Mouse (Mus musculus) brain, embryonic 18.5 days (tissue): ENCODE measurements at regions not wholly inside any gene's neighbourhood (a gene's known extent, or its start where the extent isn't known, plus 50 kb on each side); places are given as distances from the start of the nearest gene placed in this dataset.

ENCODE experiments used
- DNase-seq: peaks from one replicate; pipeline ENCODE4 v3.0.0-alpha.2; 2012; ENCODE audit warnings: low read depth, low spot score

- no peak for DNase-seq
Measured at GRCm38 (mm10) chr19:21913005-21913670, 135.0 kb downstream of the Cemip2 start.

- DNase-seq = no peak
Measured at GRCm38 (mm10) chr19:21913748-21914611, 135.8 kb downstream of the Cemip2 start.

GRCm38 (mm10) chr19:21914658-21915057, 136.5 kb downstream of the Cemip2 start:
- DNase-seq = no peak

- no peak for DNase-seq
Measured at GRCm38 (mm10) chr19:21918113-21918512, 140.0 kb downstream of the Cemip2 start.

- DNase-seq = no peak
Measured at GRCm38 (mm10) chr19:21919074-21919473, 140.9 kb downstream of the Cemip2 start.

- no peak for DNase-seq
Measured at GRCm38 (mm10) chr19:21940114-21940513, 162.0 kb downstream of the Cemip2 start.

- no peak for DNase-seq
Measured at GRCm38 (mm10) chr19:21941720-21942119, 163.6 kb downstream of the Cemip2 start.

- no peak for DNase-seq
Measured at GRCm38 (mm10) chr19:21942286-21942685, 164.1 kb downstream of the Cemip2 start.

GRCm38 (mm10) chr19:21943407-21943806, 165.3 kb downstream of the Cemip2 start:
- no peak for DNase-seq

GRCm38 (mm10) chr19:21946262-21946922, 168.2 kb downstream of the Cemip2 start:
- no peak for DNase-seq

- no peak for DNase-seq
Measured at GRCm38 (mm10) chr19:21948030-21948429, 169.9 kb downstream of the Cemip2 start.

GRCm38 (mm10) chr19:21962635-21963034, 176.2 kb upstream of the Trpm3 start:
- DNase-seq = no peak

- no peak for DNase-seq
Measured at GRCm38 (mm10) chr19:21989857-21990256, 149.0 kb upstream of the Trpm3 start.

GRCm38 (mm10) chr19:21990970-21991369, 147.9 kb upstream of the Trpm3 start:
- DNase-seq = peak; percentile 60

GRCm38 (mm10) chr19:21991413-21991812, 147.4 kb upstream of the Trpm3 start:
- DNase-seq = no peak

- no peak for DNase-seq
Measured at GRCm38 (mm10) chr19:21999621-22000020, 139.2 kb upstream of the Trpm3 start.

GRCm38 (mm10) chr19:22008053-22008935, 130.6 kb upstream of the Trpm3 start:
- no peak for DNase-seq

- no peak for DNase-seq
Measured at GRCm38 (mm10) chr19:22010239-22010638, 128.6 kb upstream of the Trpm3 start.

GRCm38 (mm10) chr19:22015854-22016610, 122.8 kb upstream of the Trpm3 start:
- DNase-seq = no peak

- DNase-seq = peak; percentile 39
Measured at GRCm38 (mm10) chr19:22017425-22017824, 121.4 kb upstream of the Trpm3 start.

- DNase-seq = no peak
Measured at GRCm38 (mm10) chr19:22027577-22027976, 111.3 kb upstream of the Trpm3 start.
